Mouse (Mus musculus): ENCODE measurements around the gene Pde4dip. TPM values are rescaled to one million over a fixed set of nuclear protein-coding genes. Genes with fewer than 3 reads are reported as not detected.

The Pde4dip gene
- 7.5 and 8.6 TPM in 2 replicates for polyA plus RNA-seq (2012; rRNA removed)

GRCm38 (mm10) chr3:97888168-97888901 lies at the start of gene Pde4dip:
TSS of gene Pde4dip (minus strand) at chr3:97888707.

GRCm38 (mm10) chr3:97900516-97901490 lies 12.3 kb upstream of the Pde4dip start, which contains the start of gene Sec22b:
TSS of gene Sec22b (plus strand) at chr3:97901190.

GRCm38 (mm10) chr3:97674644-97675110 lies 213.8 kb downstream of the Pde4dip start, which contains the start of gene Gm17651:
TSS of gene Gm17651 (minus strand) at chr3:97674694.

GRCm38 (mm10) chr3:97657655-97658411 lies 230.7 kb downstream of the Pde4dip start, which contains the start of gene Prkab2:
TSS of gene Prkab2 (plus strand) at chr3:97658193.

Other genes starting within 250 kb of the Pde4dip start
- gene Prkab2, start 230.5 kb downstream of the Pde4dip start, polyA plus RNA-seq (2012; rRNA removed) = 2.3 and 2.5 TPM in 2 replicates
- not detected in 2 replicates for gene Gm17651, start 214.0 kb downstream of the Pde4dip start, polyA plus RNA-seq (2012; rRNA removed)
- 29.5 and 31.3 TPM in 2 replicates for gene Sec22b, start 12.5 kb upstream of the Pde4dip start, polyA plus RNA-seq (2012; rRNA removed)
- 3.7 and 4.7 TPM in 2 replicates for gene Notch2, start 124.8 kb upstream of the Pde4dip start, polyA plus RNA-seq (2012; rRNA removed)

Measured in liver, embryonic 18 days (tissue).